Mouse (Mus musculus) adipose tissue, adult 10 weeks (tissue): ENCODE data around the gene 2310022A10Rik. TPM values are rescaled to one million over a fixed set of nuclear protein-coding genes. Genes with fewer than 3 reads are reported as not detected.

Experiments
- polyA plus RNA-seq: library from polyadenylated mRNA; stranded (reverse); fragments of 350-450 nt; fragmentation: Illumina TruSeq; extraction: RNeasy Lipid Tissue Mini Kit (QIAGEN cat#74804); gene quantifications from one replicate; pipeline ENCODE4 v1.2.3, GENCODE M21; 2014; ENCODE audit warnings: low read depth, low replicate concordance

Gene 2310022A10Rik
- polyA plus RNA-seq, result 13.5 TPM

DNA sequence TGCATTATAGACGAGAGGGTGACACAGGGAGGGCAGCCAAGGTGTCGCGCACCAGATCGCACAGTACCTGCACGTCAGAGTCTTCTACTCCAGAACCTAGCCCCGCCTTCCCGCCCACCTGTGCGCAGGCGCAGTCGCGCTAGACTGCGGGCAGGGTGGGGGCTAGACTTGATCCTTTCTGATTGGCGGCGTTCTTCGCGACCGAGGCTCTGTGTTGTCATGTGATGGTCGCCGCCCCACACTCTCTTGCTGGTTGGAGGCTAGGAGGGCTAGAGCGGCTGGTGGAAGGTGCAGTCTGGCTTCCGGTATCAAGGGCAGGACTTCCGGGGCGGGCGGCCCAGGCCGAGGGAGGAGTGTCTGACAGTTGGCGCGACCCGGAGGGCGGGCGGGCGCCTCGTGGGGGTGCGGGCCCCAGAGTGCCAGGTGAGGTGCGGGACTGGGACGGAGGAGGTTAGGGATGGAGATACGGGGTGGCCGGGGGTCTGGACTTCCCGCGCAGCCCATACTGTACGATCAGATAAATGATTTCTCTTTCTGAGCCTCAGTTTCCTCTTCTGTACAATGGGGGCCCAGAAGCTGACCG lies at the start of gene 2310022A10Rik, which contains the start of gene Pld3:
Gene 2310022A10Rik (plus strand): TSS at position 303 of the 583 bp plus-strand sequence.
Gene Pld3 (minus strand): TSS at position 288 of the 583 bp plus-strand sequence.

DNA sequence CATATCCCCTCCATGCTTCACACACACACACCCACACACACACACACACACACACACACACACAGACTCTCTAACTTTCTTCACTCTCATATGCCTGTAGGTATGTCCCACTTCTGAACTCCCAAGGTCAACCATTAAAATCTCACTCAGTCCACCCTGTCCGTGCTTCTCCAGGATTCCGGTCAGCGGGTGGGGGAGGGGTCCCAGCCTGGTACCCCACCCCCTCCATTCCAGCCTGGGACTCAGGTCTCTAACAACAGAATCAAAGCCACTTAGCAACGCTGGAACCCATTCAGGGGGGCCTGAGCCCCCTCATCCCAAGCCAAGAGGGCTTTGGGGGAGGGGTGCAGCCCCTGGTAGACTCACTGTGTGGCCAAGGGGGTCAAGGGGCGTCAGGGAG lies 30.1 kb upstream of the 2310022A10Rik start, which contains the start of gene Hipk4:
Gene Hipk4 (plus strand): TSS at position 301 of the 400 bp plus-strand sequence.

DNA sequence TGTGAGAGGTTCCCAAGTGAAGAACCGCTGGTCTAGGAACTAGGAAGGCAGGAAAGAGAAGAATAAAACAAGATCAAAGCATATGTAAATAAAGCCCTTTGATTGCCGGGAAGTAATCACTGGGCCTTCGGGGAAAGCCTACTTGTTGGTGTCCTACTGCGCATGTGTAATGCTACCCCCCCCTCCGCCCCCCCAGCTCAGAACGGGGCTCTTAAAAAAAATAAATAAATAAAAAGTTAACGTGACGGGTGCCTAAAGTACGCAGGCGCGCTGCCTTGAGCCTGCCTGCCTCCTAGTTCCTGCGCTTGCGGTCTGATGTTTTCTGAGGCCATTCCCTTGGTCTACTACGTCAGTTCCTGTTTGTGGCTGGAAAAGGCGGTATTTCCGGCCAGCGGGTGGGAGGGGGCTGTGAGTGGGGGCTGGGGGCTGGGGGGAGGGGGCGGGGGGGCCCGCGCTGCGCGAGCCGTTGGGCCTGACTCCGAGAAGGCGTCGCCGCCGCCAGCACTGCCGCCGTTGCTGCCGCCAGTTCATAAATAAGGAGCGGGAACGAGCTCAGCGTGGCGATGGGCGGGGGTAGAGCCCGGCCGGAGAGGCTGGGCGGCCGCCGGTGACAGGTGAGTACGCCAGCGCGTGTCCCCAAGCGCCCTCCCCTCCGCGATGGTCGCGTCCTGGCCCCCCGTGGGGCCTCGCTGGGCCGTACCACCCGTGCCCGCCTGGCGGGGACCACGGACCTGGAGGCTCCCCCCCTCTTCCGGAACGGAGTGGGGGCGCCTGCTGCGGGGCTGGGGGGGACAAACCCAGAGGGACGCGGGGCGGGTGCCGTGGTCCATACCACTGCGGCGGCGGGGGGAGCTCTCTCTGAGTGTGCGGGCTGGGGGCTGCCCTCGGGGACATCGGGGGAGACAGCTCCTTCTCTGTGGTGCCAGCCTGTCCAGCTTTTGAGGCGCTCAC lies 38.5 kb downstream of the 2310022A10Rik start, which contains the start of gene Akt2:
Gene Akt2 (plus strand): TSS at position 287 of the 951 bp plus-strand sequence.

Other genes starting within 250 kb of the 2310022A10Rik start
- 175 TPM for gene Ltbp4, start 215.5 kb upstream of the 2310022A10Rik start, polyA plus RNA-seq
- 27.0 TPM for gene Shkbp1, start 197.2 kb upstream of the 2310022A10Rik start, polyA plus RNA-seq
- gene Gm20479, start 195.8 kb upstream of the 2310022A10Rik start, polyA plus RNA-seq, result 1.2 TPM
- 0.56 TPM for gene Sptbn4, start 105.5 kb upstream of the 2310022A10Rik start, polyA plus RNA-seq
- gene Blvrb, start 105.3 kb upstream of the 2310022A10Rik start, polyA plus RNA-seq, result 56.7 TPM
- gene Sertad3, start 79.5 kb upstream of the 2310022A10Rik start, polyA plus RNA-seq, result 7.5 TPM
- 16.7 TPM for gene Sertad1, start 66.3 kb upstream of the 2310022A10Rik start, polyA plus RNA-seq
- 2.0 TPM for gene Prx, start 53.9 kb upstream of the 2310022A10Rik start, polyA plus RNA-seq
- gene Hipk4, start 30.0 kb upstream of the 2310022A10Rik start, polyA plus RNA-seq, result 1.7 TPM
- 98.1 TPM for gene Pld3, start within 50 bp of the 2310022A10Rik start, polyA plus RNA-seq
- gene Akt2, start 38.3 kb downstream of the 2310022A10Rik start, polyA plus RNA-seq, result 123 TPM
- gene Ttc9b, start 100.7 kb downstream of the 2310022A10Rik start, polyA plus RNA-seq, result not detected
- gene Map3k10, start 121.4 kb downstream of the 2310022A10Rik start, polyA plus RNA-seq, result 15.8 TPM
- gene Zfp607b, start 136.1 kb downstream of the 2310022A10Rik start, polyA plus RNA-seq, result 2.6 TPM
- gene Zfp60, start 178.2 kb downstream of the 2310022A10Rik start, polyA plus RNA-seq, result 8.6 TPM